Mouse (Mus musculus): ENCODE results near the gene Ercc1. TPM values are rescaled to one million over a fixed set of nuclear protein-coding genes. Genes with fewer than 3 reads are reported as not detected.

Ercc1 gene
- 10 to 100 TPM; 35.6 to 41.8 TPM for total RNA-seq (2021)

DNA sequence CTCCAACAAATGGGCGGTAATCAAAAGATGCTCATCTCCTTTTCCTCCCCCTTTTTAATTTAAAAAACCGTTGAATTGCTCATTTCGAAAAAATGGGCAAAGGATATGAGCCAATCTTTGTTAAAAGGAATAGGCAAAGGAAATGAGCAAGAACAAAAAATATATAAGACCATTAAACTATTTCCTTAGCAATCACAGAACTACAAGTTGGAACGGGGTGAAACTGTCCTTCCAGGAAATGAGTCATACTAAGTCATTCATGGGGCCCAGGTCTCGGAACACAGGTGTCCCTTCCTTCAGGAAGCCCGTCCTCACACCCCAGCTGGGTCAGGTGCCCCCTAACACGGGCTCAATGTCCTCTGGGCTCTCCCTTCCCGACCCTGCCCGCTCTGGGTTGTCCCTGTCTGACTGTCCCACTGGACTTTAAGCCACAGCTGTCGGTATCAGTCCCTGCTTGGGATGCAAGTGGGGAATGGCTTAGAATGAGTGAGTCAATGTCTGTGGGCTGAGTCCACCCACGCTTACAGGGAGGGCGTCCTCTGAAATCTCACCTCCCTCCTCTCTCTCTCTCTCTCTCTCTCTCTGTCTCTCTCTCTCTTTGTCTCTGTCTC, at the start of gene Ercc1:
TSS of gene Ercc1 (plus strand) at position 542 of the 611 bp plus-strand sequence.
- DNase-seq (ENCODE audit: low spot score in 2 of 2), result no peak
- intact Hi-C loops (cut with DNase I), result loop anchor here (5.0 kb wide), 2 partner anchors 107 to 167 kb away; partner anchors contain the start of gene Eml2

GRCm38 (mm10) chr7:19295503-19296185, 48.9 kb upstream of the Ercc1 start:
- DNase-seq (ENCODE audit: low spot score in 2 of 2), result peak; percentile 91 to 95
- intact Hi-C loops (cut with DNase I), result no loop called here

DNA sequence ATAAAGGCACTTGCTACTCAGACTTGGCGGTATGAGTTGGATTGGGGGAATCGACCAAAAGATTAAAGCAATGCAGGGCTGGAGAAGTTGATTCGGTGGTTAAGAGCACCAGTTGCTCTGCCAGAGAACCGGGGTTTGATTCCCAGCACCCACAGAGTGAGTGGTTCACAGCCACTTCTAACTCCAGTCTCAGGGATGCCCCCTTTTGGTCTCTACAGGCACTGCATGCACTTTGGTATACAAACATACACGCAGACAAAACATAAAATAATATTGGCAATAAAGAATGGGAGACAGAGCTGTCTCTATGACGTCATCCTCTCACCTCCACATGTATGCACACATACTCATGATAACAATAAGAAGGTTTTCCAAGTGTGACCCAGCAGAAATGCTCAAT, 47.5 kb upstream of the Ercc1 start:
- no peak for DNase-seq (ENCODE audit: low spot score in 2 of 2)
- intact Hi-C loops (cut with DNase I), result no loop called here

- DNase-seq (ENCODE audit: low spot score in 2 of 2), result no peak
Observed at GRCm38 (mm10) chr7:19297794-19298193, 46.8 kb upstream of the Ercc1 start.

DNA sequence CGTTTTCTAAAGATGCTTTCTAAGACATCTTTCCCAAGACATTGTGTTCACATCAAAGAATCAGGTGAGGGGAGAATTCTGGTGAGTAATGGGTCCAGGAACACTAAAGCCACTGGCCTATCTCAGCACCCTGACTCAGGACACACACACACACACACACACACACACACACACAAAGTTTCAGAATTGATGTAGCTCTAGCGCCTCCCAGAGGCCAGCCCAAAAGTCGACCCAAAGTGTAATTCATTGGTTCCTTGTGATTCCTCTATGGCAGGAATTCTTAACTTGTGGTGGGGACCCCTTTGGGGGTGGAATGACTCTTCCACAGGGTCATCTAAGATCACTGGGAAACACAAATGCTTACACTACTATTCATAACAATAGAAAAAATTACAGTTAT, 45.4 kb upstream of the Ercc1 start:
- DNase-seq (ENCODE audit: low spot score in 2 of 2), result no peak
- intact Hi-C loops (cut with DNase I), result no loop called here

More at GRCm38 (mm10) chr7:19297794-19298193, 46.8 kb upstream of the Ercc1 start:
- intact Hi-C loops (cut with DNase I), result no loop called here

DNA sequence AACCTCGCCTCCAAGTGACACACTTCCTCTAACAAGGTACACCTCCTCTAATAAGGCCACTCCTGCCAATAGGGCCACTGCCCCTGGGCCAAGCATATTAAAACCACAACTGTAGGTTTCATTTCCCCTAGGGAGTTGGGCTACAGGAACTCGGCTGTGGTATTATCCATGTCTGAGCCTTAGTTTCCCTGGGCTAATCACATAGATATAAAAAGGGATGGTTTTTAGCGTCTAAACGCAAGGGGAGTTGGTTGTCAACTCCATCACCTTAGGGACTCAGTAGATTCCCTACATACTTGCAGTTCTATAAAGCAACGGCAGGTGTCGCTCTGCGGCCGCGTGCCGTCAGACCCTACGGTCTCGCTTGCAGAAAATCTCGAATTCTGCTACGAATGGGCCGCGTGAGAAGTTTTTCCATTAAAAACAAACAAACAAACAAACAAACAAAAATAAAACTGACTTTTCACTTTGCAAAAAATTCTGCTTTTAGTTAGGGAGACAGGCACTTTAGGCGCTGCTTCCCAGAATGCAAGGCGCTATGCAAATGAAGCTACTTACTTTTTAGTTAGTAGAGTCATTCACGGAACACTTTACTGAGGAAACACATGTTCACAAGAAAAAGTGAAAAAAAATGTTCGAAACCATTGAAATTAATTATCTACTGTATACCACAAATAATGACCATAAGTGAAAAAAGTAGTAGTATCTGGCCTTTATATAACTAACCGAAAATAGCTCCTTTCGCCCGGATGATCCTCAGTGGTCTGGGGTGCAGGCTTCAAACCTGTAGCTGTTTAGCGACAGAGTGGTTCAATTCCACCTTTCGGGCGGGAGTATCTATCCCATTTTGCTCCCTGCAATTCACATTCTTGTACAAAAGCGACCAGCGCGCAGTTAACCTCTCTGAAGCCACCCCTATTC, 43.8 kb upstream of the Ercc1 start:
- DNase-seq (ENCODE audit: low spot score in 2 of 2), result peak; percentile 64 to 77

DNA sequence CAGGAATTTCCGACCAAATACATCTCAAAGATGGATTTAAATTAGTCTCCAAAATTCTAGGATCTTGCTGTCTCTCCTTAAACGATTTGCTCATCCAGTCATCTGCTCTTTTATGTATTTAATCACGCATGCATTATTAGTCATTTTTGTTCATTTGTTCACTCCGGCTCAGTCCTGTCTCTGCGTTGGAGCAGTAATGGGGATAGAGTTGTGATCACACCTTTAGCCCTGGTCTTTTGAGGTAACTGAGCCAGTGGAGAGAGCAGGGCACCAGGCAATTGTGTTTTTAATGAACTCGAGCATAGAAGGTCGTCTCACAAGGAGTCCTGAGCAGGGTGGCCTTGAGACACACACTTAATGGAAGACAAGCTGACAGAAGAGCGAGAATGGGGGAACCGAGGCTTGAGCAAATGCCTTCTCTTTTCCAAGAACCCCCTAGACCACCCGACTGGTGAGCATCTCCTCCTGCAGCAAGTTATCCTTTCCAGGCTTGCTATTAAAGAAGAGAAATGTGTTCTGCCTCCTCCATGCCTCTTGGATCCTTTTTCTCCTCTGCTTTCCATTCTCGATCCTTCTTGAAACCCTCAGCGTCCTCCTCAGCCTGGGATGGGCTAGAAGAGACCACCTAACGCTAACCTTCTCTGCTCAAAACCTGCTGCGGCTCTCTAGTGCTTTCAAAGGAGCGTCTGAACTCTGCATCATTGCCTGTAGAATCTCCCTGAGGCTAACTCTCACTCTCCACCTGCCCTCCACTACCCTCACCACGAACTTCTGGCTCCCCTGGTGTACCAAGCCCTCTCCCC, 42.9 kb upstream of the Ercc1 start:
- DNase-seq (ENCODE audit: low spot score in 2 of 2), result no peak
- intact Hi-C loops (cut with DNase I), result loop anchor here (1.0 kb wide), 1 partner anchor 41 kb away; no protein-coding TSS in a partner anchor

More for the DNA sequence above, 43.8 kb upstream of the Ercc1 start:
- intact Hi-C loops (cut with DNase I), result loop anchor here (1.0 kb wide), 1 partner anchor 42 kb away; no protein-coding TSS in a partner anchor

DNA sequence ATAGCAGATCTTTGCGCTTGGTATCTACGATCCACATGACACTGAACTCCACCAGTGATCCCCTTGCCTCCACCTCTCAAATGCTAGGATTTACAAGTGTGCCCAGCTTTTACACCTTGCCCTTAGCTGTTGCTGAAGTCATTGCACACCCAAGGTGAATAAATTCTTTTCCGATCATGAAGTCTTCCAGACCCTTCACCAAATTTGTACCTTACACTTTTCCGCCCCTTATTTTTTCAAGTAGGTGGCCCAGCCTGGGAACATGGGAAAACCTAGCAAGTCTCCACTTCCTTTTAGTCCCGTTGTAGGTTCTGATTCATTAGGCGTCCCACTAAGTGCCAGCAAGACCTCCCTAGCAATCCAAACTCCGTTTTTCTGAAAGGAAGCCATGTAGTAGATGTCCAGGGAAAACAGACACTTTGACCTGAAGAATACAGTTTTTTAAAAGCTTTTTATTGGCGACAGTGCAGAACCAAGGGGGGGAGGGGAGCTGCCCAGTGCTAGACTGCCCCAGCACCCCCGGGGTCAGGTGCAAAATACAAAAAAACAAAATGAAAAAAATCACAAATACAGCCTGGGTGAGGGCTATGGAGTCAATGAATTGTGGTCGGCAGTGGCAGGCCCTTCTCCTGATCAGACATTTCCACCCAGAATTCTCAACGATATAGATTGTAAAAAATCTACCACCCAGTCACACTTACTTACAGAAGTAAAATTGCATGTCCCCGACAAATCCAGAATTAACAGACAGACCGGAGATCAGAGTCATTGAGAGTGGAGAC, 42.1 kb upstream of the Ercc1 start:
- DNase-seq (ENCODE audit: low spot score in 2 of 2), result no peak
- intact Hi-C loops (cut with DNase I), result no loop called here

DNA sequence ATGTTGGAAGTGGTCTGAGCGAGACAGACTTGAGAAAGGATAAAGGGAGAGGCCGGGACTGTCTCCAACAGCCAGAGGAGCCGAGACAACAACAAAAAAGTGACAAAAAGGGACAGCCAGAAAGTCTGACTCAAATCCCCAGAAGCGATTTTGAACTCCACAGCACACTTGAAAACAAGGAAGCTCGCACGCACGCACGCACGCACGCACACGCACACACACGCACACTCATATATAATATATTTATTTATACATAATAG, 41.6 kb upstream of the Ercc1 start:
- intact Hi-C loops (cut with DNase I), result no loop called here
- DNase-seq (ENCODE audit: low spot score in 2 of 2), result no peak

DNA sequence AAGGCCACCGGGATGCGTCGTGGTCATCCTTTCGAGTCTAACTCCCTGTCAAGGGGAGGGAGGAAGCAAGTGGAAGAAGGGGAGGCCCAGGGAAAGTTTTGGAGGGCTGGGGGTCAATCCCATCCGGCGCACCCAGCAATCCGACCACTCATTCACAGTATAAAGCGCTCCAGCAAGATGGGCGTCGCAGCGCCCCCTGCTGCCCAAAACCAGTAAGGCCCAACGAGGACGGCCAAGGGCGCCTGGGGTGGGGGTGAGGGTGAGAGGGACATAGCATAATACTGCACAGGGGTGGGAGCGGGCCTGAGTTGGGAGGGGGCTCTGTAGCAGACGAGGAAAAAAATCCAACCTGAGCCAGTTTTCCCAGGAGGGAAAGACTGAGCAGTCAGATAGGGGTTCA, 40.8 kb upstream of the Ercc1 start:
- DNase-seq (ENCODE audit: low spot score in 2 of 2), result peak; percentile 59
- intact Hi-C loops (cut with DNase I), result no loop called here

- DNase-seq (ENCODE audit: low spot score in 2 of 2), result no peak
- intact Hi-C loops (cut with DNase I), result no loop called here
Observed at GRCm38 (mm10) chr7:19304501-19305412, 39.8 kb upstream of the Ercc1 start.

DNA sequence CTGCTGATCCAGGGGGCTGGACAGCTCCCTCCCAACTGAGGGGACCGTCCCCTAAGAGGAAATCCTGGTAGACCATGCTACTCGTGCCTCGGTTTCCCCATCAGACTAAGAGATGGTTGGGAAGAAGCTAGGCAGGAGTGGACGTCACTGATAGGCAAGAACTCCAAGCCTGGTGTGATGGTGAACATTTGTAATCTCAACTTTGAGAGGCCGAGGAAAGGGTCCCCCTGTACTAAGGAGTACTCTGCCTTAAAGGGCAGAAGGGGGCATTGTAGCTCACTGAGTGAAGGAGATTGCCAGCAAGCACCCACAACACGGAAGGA, 39.2 kb upstream of the Ercc1 start:
- no peak for DNase-seq (ENCODE audit: low spot score in 2 of 2)
- intact Hi-C loops (cut with DNase I), result no loop called here

- DNase-seq (ENCODE audit: low spot score in 2 of 2), result no peak
- intact Hi-C loops (cut with DNase I), result no loop called here
Observed at GRCm38 (mm10) chr7:19305796-19306765, 38.5 kb upstream of the Ercc1 start.

- intact Hi-C loops (cut with DNase I), result no loop called here
- DNase-seq (ENCODE audit: low spot score in 2 of 2), result no peak
Observed at GRCm38 (mm10) chr7:19306819-19307738, 37.5 kb upstream of the Ercc1 start.

DNA sequence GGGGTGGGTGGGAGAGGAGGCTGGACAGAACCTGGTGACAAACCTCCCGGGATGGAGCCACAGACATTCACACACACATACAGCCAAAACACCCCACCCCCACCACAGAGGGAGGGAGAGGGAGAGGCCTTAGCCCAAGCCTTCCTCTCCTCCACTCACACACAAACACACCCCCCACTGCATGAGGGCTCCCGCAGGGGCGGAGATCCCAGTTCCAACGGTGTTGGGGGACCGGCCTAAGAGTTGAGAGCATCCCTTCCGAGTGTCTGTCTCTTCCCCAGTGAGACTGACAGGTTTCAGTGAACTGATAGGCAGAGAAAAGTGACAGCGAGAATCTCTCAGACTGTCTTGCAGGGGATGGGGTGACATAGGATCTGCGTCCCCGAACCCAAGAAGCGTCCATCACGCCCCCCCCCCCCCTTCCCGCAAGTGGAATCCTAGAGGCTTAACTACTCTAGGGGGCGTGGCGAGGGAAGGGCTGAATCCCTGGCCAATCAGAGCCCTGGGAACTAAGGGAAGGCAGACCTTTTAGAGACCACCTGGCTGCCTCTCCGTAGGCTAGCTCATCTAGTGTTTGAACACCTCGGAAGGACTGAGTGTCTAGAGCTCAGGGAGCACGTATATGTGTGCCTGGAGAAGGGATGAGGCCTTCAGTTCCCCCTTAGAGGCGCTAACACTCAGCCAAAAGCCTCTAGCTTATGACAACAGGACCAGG, 36.7 kb upstream of the Ercc1 start:
- intact Hi-C loops (cut with DNase I), result no loop called here
- peak; percentile 67 to 71 for DNase-seq (ENCODE audit: low spot score in 2 of 2)
